In the genomic region with DNA sequence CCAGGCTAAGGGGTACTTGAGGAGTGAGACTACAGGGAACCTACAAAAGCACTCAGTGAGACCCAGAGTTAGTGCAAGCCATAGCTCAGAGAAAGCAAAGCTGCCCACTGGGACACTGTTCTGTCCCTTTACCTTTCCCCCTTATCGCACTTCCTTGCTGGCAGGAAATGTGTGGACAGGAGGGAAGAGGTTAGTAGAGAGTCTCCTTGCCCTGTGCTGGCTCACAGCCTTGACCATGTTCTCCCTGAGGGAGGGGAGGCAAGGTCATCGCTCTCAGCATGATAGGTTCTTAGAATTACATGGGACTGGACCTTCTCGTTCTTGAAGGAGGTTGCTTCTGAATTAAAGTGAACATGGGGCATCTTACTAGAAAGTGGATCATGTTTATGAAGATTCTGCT, we compare ENCODE assay signal across 13 mouse cellular contexts.
"Had no signal": no experiment of that assay in that cellular context is flagged by ENCODE, and none has a peak within 500 bp of the region (broad histone marks: within the 10 kb centered on the region; RNA-seq: fewer than 3 reads in every experiment).

No protein-coding gene starts in this region.

- H3K4me1 ChIP-seq: midbrain, embryonic 12.5 days; neural tube, embryonic 13.5 days; stomach, embryonic 15.5 days had no signal

- H3K4me2 ChIP-seq: limb, embryonic 13.5 days; midbrain, embryonic 12.5 days; neural tube, embryonic 13.5 days; stomach, embryonic 15.5 days had no signal

- H3K27me3 ChIP-seq: limb, embryonic 13.5 days; midbrain, embryonic 12.5 days; neural tube, embryonic 13.5 days; stomach, embryonic 15.5 days had no signal

- H3K9me3 ChIP-seq: limb, embryonic 13.5 days; midbrain, embryonic 12.5 days; neural tube, embryonic 13.5 days; stomach, embryonic 15.5 days had no signal

- H3K9ac ChIP-seq: limb, embryonic 13.5 days; liver, embryonic 14.5 days; midbrain, embryonic 12.5 days; neural tube, embryonic 13.5 days; stomach, embryonic 15.5 days had no signal

- DNase-seq: kidney, postnatal 25 days; layer of hippocampus, postnatal 36 days; lung, adult 18-20 months; retina, postnatal 1 day; right cerebral cortex, postnatal 4 days; thymus, adult 2 months; thymus, postnatal 36 days had no signal

- H3K27ac ChIP-seq: limb, embryonic 13.5 days; liver, embryonic 14.5 days; midbrain, embryonic 12.5 days; neural tube, embryonic 13.5 days; stomach, embryonic 15.5 days had no signal

- H3K36me3 ChIP-seq: limb, embryonic 13.5 days; midbrain, embryonic 12.5 days; neural tube, embryonic 13.5 days; stomach, embryonic 15.5 days had no signal

- ATAC-seq: midbrain, embryonic 16.5 days had no signal

- H3K4me3 ChIP-seq: limb, embryonic 13.5 days; midbrain, embryonic 12.5 days; neural tube, embryonic 13.5 days; stomach, embryonic 15.5 days had no signal
